Mouse (Mus musculus) heart, postnatal 0 days (tissue): ENCODE results near the gene Pias1. TPM values are rescaled to one million over a fixed set of nuclear protein-coding genes. Genes with fewer than 3 reads are reported as not detected.

Experiments used
- ATAC-seq: fragments of 200-750 bp; cut with Nextera tagmentation; 2 replicates; pipeline ENCODE4 v1.8.0; 2017; ENCODE audit warnings: low read depth, moderate number of reproducible peaks, moderate library complexity; ENCODE audit not compliant: insufficient read depth
- DNase-seq: peaks from one replicate; pipeline ENCODE4 v3.0.0-alpha.2; 2016; ENCODE audit warnings: low spot score
- H3K27ac ChIP-seq: fragments of 300-500 bp; sonication (generic); 2 replicates; pipeline ENCODE4 v1.5.1; 2014; ENCODE audit warnings: low read depth, mild to moderate bottlenecking
- H3K27me3 ChIP-seq: fragments of 300-500 bp; sonication (generic); 2 replicates; pipeline ENCODE4 v1.6.1; 2014; ENCODE audit warnings: low read length, mixed read lengths; ENCODE audit not compliant: control insufficient read depth, insufficient read depth
- H3K36me3 ChIP-seq: fragments of 300-500 bp; sonication (generic); replicated peaks from 2 replicates; pipeline ENCODE4 v1.6.1; 2014; ENCODE audit warnings: low read length, mixed read lengths; ENCODE audit not compliant: control insufficient read depth, insufficient read depth
- H3K4me1 ChIP-seq: fragments of 300-500 bp; sonication (generic); 2 replicates; pipeline ENCODE4 v1.6.1; 2014; ENCODE audit warnings: antibody characterized with exemption; ENCODE audit not compliant: control insufficient read depth, insufficient read depth
- H3K4me2 ChIP-seq: fragments of 300-500 bp; sonication (generic); 2 replicates; pipeline ENCODE4 v1.6.1; 2014; ENCODE audit warnings: low read depth, mild to moderate bottlenecking, low read length, moderate library complexity
- H3K4me3 ChIP-seq: fragments of 300-500 bp; sonication (generic); 2 replicates; pipeline ENCODE4 v1.5.1; 2014; ENCODE audit warnings: low read depth, low read length
- H3K9ac ChIP-seq: fragments of 300-500 bp; sonication (generic); replicated peaks from 2 replicates; pipeline ENCODE4 v1.6.1; 2014; ENCODE audit warnings: low read depth, low read length, mixed read lengths
- H3K9me3 ChIP-seq: fragments of 300-500 bp; sonication (generic); replicated peaks from 2 replicates; pipeline ENCODE4 v1.6.1; 2016; ENCODE audit warnings: low read length; ENCODE audit not compliant: control insufficient read depth
- CTCF ChIP-seq: IDR thresholded peaks from 2 replicates; pipeline ENCODE4 v1.5.1; 2016; ENCODE audit warnings: antibody characterized with exemption, control low read depth, low read depth
- EP300 ChIP-seq: IDR thresholded peaks from 2 replicates; pipeline ENCODE4 v1.6.1; 2016; ENCODE audit warnings: antibody characterized with exemption, low read depth
- WGBS: fragments of 180-500 bp; shearing (Covaris S2); extraction: QIAGEN DNeasy Blood & Tissue Kit; methylation state at CpG from one replicate; pipeline ENCODE4 v1.1.7; 2014; 5-methylcytosine and 5-hydroxymethylcytosine counted together
- polyA plus RNA-seq: library from polyadenylated mRNA; unstranded; fragments of >200 nt; fragmentation: Nextera tagmentation; extraction: Ambion mirVana; gene quantifications from 2 replicates; pipeline ENCODE4 v1.2.1, GENCODE M21; 2015
- total RNA-seq: library from RNA; depleted of rRNA; stranded (reverse); fragments of >200 nt; gene quantifications from 2 replicates; pipeline ENCODE4 v1.2.3, GENCODE M21; 2014; ENCODE audit warnings: low replicate concordance

Pias1 gene
- total and polyA plus RNA-seq, 2 experiments from 2014 or later = 20.5 to 25.1 TPM

DNA sequence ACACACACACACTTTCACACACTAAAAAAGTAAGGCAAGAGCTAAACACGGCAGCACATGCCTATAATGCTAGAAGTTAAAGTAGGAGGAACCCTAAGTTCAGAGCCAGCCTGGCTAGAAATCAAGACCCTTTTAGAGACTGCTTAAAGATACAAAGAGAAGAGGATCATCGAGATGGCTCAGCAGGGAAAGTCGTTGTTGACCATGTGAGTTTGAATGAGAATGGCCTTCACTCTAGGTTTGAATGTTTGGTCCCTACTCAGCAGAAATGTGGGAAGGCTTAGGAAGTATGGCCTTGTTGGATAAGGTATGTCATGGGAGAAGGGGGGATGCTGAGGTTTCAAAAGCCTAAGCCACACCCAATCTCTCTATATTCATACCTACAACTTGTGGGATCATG, 46.8 kb downstream of the Pias1 start:
- WGBS = 77% methylated on average over 3 of the region's 3 CpGs
- no peak for TF ChIP-seq EP300
- TF ChIP-seq CTCF = no peak
- Histone ChIP-seq H3K4me1 (peaks cover 2% of the 10 kb centered on the region), H3K27ac (no peak overlapping the region), H3K27me3 (no peaks in the 10 kb centered on the region), H3K9me3 (no peaks in the 10 kb centered on the region), H3K4me2 (no peak overlapping the region), H3K4me3 (no peak overlapping the region), H3K36me3 (no peaks in the 10 kb centered on the region), H3K9ac (no peak overlapping the region)
- ATAC-seq (no peak), DNase-seq (no peak)

DNA sequence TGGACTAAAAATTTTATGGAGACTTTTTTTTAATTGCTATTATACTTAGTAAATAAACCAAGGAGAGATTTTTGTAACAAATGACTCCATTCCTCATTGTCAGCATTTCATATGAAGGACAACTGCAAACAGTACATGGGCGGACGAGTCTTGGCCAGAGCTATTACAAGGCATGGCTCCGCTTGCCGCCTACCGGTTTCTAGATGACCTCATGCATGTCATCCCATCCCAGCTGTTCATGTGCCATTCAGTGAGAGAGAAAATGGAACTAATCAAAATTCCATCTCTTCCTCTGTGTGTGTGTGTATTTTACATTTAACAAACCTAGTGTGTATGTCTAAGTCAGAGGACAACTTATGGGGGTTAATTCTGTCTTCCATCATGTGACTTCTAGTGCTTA, 51.9 kb downstream of the Pias1 start:
- TF ChIP-seq EP300 (no peak), CTCF (no peak)
- H3K36me3 ChIP-seq = no peaks in the 10 kb centered on the region
- no peaks in the 10 kb centered on the region for H3K9me3 ChIP-seq
- peaks cover 20% of the 10 kb centered on the region for H3K4me1 ChIP-seq
- H3K27me3 ChIP-seq = no peaks in the 10 kb centered on the region
- H3K4me2 ChIP-seq = no peak overlapping the region
- DNase-seq (no peak), ATAC-seq (peak; percentile 41; the same call in 1 of the 2 replicates)
- no peak overlapping the region for H3K9ac ChIP-seq
- WGBS = 40% methylated on average over 5 of the region's 5 CpGs
- H3K27ac ChIP-seq = no peak overlapping the region
- H3K4me3 ChIP-seq = no peak overlapping the region

DNA sequence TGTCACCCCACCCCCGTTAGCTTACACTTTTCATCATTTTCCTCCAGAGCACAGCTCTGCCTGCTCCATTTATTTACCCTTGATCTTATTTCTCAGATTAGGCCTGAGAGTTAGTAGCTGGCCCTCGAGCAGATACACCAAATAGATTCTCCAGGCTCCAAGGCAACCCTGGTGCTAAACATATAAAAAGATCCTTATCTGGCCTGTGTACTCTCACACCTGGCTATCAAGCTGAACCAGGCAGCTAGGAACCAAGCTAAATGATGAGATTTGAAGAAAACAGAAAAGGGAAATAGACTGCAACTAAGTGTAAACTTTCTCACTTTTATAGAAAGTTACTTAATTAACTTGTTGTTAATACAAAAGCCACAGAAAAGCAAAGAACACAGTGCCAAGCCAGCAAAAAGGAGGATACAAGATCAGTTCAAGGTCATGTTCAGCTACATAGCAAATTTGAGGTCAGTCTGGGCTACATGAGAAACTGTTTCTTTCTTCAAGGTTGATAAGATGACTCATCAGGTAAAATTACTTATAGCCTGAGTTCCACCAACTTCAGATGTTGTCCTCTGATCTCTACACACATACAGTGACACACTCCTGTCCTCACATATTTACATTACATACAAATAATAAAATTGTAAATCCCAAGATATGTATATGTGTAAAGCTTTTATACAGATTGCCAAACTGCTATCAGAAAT, 52.9 kb downstream of the Pias1 start:
- Histone ChIP-seq H3K4me3 (no peak overlapping the region), H3K9ac (no peak overlapping the region), H3K27ac (0 out of 2 replicates have a peak overlapping the region, but pooled peaks have one; percentile 30), H3K4me2 (no peak overlapping the region), H3K27me3 (no peaks in the 10 kb centered on the region), H3K4me1 (peaks cover 20% of the 10 kb centered on the region), H3K36me3 (no peaks in the 10 kb centered on the region), H3K9me3 (no peaks in the 10 kb centered on the region)
- no peak for DNase-seq
- ATAC-seq = no peak
- TF ChIP-seq CTCF (no peak), EP300 (no peak)
- WGBS = 46% methylated on average over 2 of the region's 2 CpGs

DNA sequence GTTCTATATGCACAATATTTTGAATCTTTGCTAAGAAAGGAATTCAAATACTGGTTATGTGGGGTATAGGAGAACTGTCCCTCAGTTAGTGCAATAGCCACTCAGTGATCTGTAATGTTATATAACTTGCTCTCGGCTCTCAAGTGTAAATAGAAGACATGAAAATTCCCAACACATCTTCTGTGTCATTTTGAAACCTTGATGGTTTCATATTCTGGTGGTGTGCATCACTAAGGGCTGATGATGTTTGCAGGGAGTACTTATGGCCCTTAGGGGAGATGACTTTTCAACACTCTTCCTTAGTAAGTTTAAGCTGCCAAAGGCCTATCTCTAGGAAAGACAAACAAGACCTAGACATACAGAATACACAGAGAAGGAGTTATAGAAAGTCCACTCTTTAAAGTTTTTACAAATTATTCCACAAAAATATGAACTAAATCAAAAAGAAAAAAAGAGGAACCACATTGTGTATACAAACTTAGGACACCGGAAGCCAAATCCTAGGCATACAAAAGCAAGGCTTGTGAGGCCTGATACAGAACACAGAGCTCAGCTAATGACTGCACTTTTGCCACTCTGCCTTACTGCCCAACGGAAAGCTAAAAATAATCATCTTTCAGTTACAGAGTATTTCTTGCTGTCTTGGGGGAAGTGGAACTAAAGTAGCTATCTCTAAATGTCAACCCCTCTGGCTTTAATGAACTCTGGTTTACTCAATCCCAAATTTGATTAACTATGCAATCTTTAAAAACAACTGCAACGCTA, 55.0 kb downstream of the Pias1 start:
- Histone ChIP-seq H3K9ac (no peak overlapping the region), H3K27ac (peak overlapping the region; percentile 58), H3K9me3 (no peaks in the 10 kb centered on the region), H3K4me2 (no peak overlapping the region), H3K27me3 (no peaks in the 10 kb centered on the region), H3K36me3 (no peaks in the 10 kb centered on the region), H3K4me3 (no peak overlapping the region), H3K4me1 (peaks cover 20% of the 10 kb centered on the region)
- ATAC-seq (no peak), DNase-seq (peak; percentile 39)
- TF ChIP-seq CTCF (no peak), EP300 (no peak)
- WGBS = 27% methylated on average over 4 of the region's 4 CpGs

- ATAC-seq (no peak), DNase-seq (no peak)
- Histone ChIP-seq H3K27me3 (no peaks in the 10 kb centered on the region), H3K4me2 (no peak overlapping the region), H3K4me3 (no peak overlapping the region), H3K9ac (no peak overlapping the region), H3K27ac (no peak overlapping the region), H3K36me3 (peaks cover 15% of the 10 kb centered on the region), H3K4me1 (0 out of 2 replicates have a peak, but pooled peaks cover 4% of the 10 kb centered on the region), H3K9me3 (no peaks in the 10 kb centered on the region)
- WGBS = 75% methylated on average over 2 of the region's 2 CpGs
- TF ChIP-seq EP300 (no peak), CTCF (no peak)
Observed at GRCm38 (mm10) chr9:62924886-62925610, 62.7 kb downstream of the Pias1 start.
